Mouse (Mus musculus): ENCODE measurements around the gene Cpsf3.

Gene Cpsf3

GRCm38 (mm10) chr12:21284761-21285441, at the start of gene Cpsf3:
TSS of gene Cpsf3 (plus strand) at chr12:21285391.
- DNase-seq (ENCODE audit: low spot score), result no peak

- no peak for DNase-seq (ENCODE audit: low spot score)
Measured at GRCm38 (mm10) chr12:21241965-21242364, 43.2 kb upstream of the Cpsf3 start.

- DNase-seq (ENCODE audit: low spot score), result no peak
Measured at GRCm38 (mm10) chr12:21244375-21244960, 40.7 kb upstream of the Cpsf3 start.

- no peak for DNase-seq (ENCODE audit: low spot score)
Measured at GRCm38 (mm10) chr12:21247711-21248392, 37.3 kb upstream of the Cpsf3 start.

GRCm38 (mm10) chr12:21260494-21261256, 24.5 kb upstream of the Cpsf3 start:
- no peak for DNase-seq (ENCODE audit: low spot score)

GRCm38 (mm10) chr12:21261521-21261920, 23.7 kb upstream of the Cpsf3 start:
- DNase-seq (ENCODE audit: low spot score), result no peak

- DNase-seq (ENCODE audit: low spot score), result no peak
Measured at GRCm38 (mm10) chr12:21263256-21263655, 21.9 kb upstream of the Cpsf3 start.

- DNase-seq (ENCODE audit: low spot score), result no peak
Measured at GRCm38 (mm10) chr12:21264241-21264640, 20.9 kb upstream of the Cpsf3 start.

- no peak for DNase-seq (ENCODE audit: low spot score)
Measured at GRCm38 (mm10) chr12:21264970-21265369, 20.2 kb upstream of the Cpsf3 start.

- no peak for DNase-seq (ENCODE audit: low spot score)
Measured at GRCm38 (mm10) chr12:21265501-21265900, 19.7 kb upstream of the Cpsf3 start.

GRCm38 (mm10) chr12:21265946-21266783, 19.0 kb upstream of the Cpsf3 start:
- peak; percentile 52 for DNase-seq (ENCODE audit: low spot score)

GRCm38 (mm10) chr12:21266784-21267098, 18.4 kb upstream of the Cpsf3 start:
- DNase-seq (ENCODE audit: low spot score), result no peak

- DNase-seq (ENCODE audit: low spot score), result no peak
Measured at GRCm38 (mm10) chr12:21268083-21268616, 17.0 kb upstream of the Cpsf3 start.

GRCm38 (mm10) chr12:21274446-21274845, 10.7 kb upstream of the Cpsf3 start:
- no peak for DNase-seq (ENCODE audit: low spot score)

GRCm38 (mm10) chr12:21277352-21277864, 7.8 kb upstream of the Cpsf3 start:
- DNase-seq (ENCODE audit: low spot score), result no peak

GRCm38 (mm10) chr12:21285508-21286242, 484 bp downstream of the Cpsf3 start:
- no peak for DNase-seq (ENCODE audit: low spot score)

GRCm38 (mm10) chr12:21286243-21286622, 1.0 kb downstream of the Cpsf3 start, which contains the start of gene Itgb1bp1:
TSS of gene Itgb1bp1 (minus strand) at chr12:21286284.
- peak; percentile 96 for DNase-seq (ENCODE audit: low spot score)

- no peak for DNase-seq (ENCODE audit: low spot score)
Measured at GRCm38 (mm10) chr12:21286712-21287650, 1.8 kb downstream of the Cpsf3 start.

- DNase-seq (ENCODE audit: low spot score), result no peak
Measured at GRCm38 (mm10) chr12:21288716-21289395, 3.7 kb downstream of the Cpsf3 start.
